Mouse (Mus musculus): ENCODE results near the gene Actbl2.

The Actbl2 gene

DNA sequence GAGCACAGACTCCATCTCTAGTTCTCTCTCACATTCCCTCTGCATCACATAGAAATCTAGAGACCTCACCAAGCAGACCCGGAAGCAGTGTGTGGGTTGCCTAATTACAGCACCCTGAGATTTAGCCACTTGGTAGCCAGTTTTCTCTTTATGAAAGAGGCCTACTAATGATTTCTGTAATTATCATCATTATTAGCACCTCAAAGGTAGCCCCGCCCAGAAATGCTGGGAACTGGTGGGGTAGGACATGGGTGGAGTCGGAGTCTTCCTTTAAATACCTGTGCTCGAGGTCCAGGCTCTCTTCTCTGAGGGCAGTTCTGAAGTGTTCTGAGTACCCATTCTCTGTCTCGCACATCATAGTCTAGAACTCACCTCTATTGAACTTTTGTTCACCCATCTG, at the start of gene Actbl2:
TSS of gene Actbl2 (plus strand) at position 301 of the 400 bp plus-strand sequence.
- Histone ChIP-seq H3K4me1 (replicated peaks; ENCODE audit: low read depth, low read length) (no peaks in the 10 kb centered on the region), H3K36me3 (ENCODE audit: insufficient read depth, low read length) (no peaks in the 10 kb centered on the region), H3K27me3 (ENCODE audit: insufficient read depth, low read length) (no peaks in the 10 kb centered on the region), H3K9me3 (ENCODE audit: low read length) (no peaks in the 10 kb centered on the region), H3K4me3 (replicated peaks; ENCODE audit: low read length) (no peak within 1 kb of the TSS)
- no peak for TF ChIP-seq NANOG (IDR thresholded peaks at IDR 0.05; ENCODE audit: borderline replicate concordance, low read length)
- no peak for TF ChIP-seq POU5F1 (IDR thresholded peaks at IDR 0.05; ENCODE audit: borderline replicate concordance, low read length)
- TF ChIP-seq CTCF (conservative IDR thresholded peaks at IDR 0.05; ENCODE audit: low read length): no peak

DNA sequence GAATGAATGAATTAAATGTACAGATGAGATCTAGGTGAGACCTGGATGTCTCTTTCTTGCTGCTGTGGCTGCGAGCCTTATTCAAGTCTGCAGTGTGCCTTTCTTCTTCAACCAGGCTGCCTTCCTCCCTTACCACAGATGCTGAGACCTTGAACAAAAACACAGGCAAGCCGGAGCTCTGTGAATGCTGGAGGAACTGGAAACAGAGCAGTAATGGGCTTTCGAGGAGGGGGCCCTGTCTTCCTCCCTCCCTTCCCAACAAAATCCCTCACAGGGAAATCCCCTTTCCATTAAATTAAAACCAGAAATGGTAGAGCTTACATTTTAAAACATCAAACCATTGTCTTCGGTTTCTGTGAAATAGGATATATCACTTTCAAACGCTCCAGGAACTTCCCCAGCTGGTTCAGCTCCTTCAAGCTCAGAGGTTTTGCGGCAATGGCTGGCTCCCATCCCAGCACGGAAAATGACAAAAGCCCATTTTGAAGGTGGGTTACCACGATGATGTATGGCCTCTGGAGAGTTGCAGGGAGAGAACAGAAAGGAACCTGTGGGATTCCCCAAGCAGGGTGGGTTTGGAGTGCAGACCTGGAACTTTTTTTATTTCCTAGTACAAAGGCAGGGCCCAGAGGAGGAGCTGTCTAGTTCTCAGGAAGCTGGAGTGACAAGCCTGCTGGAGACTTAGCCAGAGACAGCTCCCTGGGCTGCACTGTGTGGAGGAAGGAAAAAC, 44.0 kb upstream of the Actbl2 start:
- no peaks in the 10 kb centered on the region for H3K9me3 ChIP-seq (ENCODE audit: low read length)

DNA sequence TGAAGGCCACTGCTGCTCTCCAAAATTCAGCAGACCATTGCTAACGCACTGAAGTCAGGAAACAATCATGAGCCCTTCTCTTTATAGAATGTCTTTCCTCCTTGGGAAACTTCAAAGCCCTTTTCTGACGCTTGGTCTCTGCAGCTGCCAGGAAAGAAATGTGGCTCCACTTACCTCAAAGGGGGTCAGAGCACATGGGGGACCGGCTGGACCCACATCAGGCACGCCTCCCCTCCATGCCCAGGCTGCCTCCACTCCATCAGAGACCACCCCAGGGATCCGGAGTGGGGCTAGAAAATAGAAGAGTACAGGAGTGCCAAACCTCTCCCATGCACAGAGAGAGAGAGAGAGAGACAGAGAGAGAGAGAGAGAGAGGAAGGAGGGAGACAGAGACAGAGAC, 26.0 kb upstream of the Actbl2 start:
- H3K4me1 ChIP-seq (replicated peaks; ENCODE audit: low read depth, low read length): peaks cover 4% of the 10 kb centered on the region; the same call in 1 of the 2 replicates
- H3K36me3 ChIP-seq (ENCODE audit: insufficient read depth, low read length): no peaks in the 10 kb centered on the region
- no peak for TF ChIP-seq CTCF (conservative IDR thresholded peaks at IDR 0.05; ENCODE audit: low read length)
- TF ChIP-seq POU5F1 (IDR thresholded peaks at IDR 0.05; ENCODE audit: borderline replicate concordance, low read length): no peak
- TF ChIP-seq NANOG (IDR thresholded peaks at IDR 0.05; ENCODE audit: borderline replicate concordance, low read length): no peak
- no peaks in the 10 kb centered on the region; the same call in 1 of the 2 replicates for H3K9me3 ChIP-seq (ENCODE audit: low read length)
- H3K4me3 ChIP-seq (replicated peaks; ENCODE audit: low read length): no peak overlapping the region
- H3K27me3 ChIP-seq (ENCODE audit: insufficient read depth, low read length): no peaks in the 10 kb centered on the region

More for the DNA sequence above, 44.0 kb upstream of the Actbl2 start:
- Histone ChIP-seq H3K4me1 (replicated peaks; ENCODE audit: low read depth, low read length) (no peaks in the 10 kb centered on the region), H3K27me3 (ENCODE audit: insufficient read depth, low read length) (no peaks in the 10 kb centered on the region), H3K36me3 (ENCODE audit: insufficient read depth, low read length) (no peaks in the 10 kb centered on the region), H3K4me3 (replicated peaks; ENCODE audit: low read length) (no peak overlapping the region)
- TF ChIP-seq CTCF (conservative IDR thresholded peaks at IDR 0.05; ENCODE audit: low read length) (no peak), POU5F1 (IDR thresholded peaks at IDR 0.05; ENCODE audit: borderline replicate concordance, low read length) (no peak), NANOG (IDR thresholded peaks at IDR 0.05; ENCODE audit: borderline replicate concordance, low read length) (no peak)

DNA sequence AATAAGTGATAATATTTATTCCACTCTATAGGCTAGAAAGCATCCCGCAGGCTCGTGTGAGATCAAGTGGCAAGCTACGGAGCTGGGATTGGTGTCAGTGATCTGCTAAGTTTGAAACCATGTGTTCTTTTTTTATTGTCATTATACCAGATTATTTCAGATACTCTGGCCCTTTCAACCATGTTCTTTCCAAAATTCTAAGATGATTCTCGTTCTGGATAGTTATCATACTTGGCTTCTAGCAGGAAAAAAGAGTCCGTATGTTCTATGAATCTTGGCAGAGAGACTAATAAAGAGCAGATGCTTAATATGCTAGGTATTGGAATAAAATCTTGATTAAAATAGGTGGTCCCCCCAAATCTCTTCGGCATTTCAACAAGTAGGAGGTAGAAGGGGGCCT, 25.3 kb upstream of the Actbl2 start:
- Histone ChIP-seq H3K9me3 (ENCODE audit: low read length) (no peaks in the 10 kb centered on the region; the same call in 1 of the 2 replicates), H3K4me1 (replicated peaks; ENCODE audit: low read depth, low read length) (peaks cover 4% of the 10 kb centered on the region; the same call in 1 of the 2 replicates), H3K27me3 (ENCODE audit: insufficient read depth, low read length) (no peaks in the 10 kb centered on the region), H3K36me3 (ENCODE audit: insufficient read depth, low read length) (no peaks in the 10 kb centered on the region), H3K4me3 (replicated peaks; ENCODE audit: low read length) (no peak overlapping the region)
- TF ChIP-seq CTCF (conservative IDR thresholded peaks at IDR 0.05; ENCODE audit: low read length): no peak
- no peak for TF ChIP-seq POU5F1 (IDR thresholded peaks at IDR 0.05; ENCODE audit: borderline replicate concordance, low read length)
- TF ChIP-seq NANOG (IDR thresholded peaks at IDR 0.05; ENCODE audit: borderline replicate concordance, low read length): no peak

DNA sequence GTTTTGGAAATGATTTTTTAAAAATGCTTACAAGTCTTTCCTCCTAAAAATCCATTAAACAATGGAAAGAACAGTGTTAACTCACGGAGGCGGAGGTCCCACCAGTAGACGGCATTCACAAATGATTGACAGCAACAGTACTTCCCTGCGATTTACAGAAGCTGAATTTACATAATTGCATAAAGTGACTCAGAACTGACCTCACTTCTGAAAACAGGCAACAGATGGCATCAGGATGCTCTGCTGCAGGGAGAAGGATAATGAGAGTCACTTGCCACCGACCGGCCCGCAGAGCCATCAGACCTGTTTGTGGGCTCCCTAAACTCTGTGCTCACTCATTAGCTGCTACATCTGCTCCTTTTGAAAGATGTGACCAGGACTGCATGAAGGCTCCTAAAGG, 22.4 kb upstream of the Actbl2 start:
- no peaks in the 10 kb centered on the region for H3K36me3 ChIP-seq (ENCODE audit: insufficient read depth, low read length)

DNA sequence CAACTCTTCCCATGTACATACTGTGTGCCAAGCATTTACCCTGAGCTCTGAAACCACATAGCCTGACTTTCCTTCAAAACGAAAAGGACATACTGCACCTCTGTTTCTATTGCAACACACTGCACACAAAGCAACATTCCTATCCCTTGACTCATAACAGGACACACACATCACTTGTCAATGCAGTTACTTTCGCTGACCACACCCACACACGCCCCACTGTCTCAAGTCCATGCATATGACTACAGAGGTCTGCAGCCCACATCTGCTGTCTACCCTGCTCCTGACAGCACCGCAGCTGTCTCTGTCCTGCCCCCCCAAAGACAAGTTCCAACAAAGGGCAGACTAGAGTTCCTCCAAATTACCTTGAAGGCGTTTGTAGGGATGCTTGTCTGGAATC, 21.5 kb upstream of the Actbl2 start:
- Histone ChIP-seq H3K36me3 (ENCODE audit: insufficient read depth, low read length) (no peaks in the 10 kb centered on the region), H3K27me3 (ENCODE audit: insufficient read depth, low read length) (peaks cover 3% of the 10 kb centered on the region; the same call in 1 of the 2 replicates), H3K4me1 (replicated peaks; ENCODE audit: low read depth, low read length) (peaks cover 4% of the 10 kb centered on the region; the same call in 1 of the 2 replicates), H3K9me3 (ENCODE audit: low read length) (no peaks in the 10 kb centered on the region), H3K4me3 (replicated peaks; ENCODE audit: low read length) (no peak overlapping the region)
- TF ChIP-seq CTCF (conservative IDR thresholded peaks at IDR 0.05; ENCODE audit: low read length) (no peak), POU5F1 (IDR thresholded peaks at IDR 0.05; ENCODE audit: borderline replicate concordance, low read length) (no peak), NANOG (IDR thresholded peaks at IDR 0.05; ENCODE audit: borderline replicate concordance, low read length) (no peak)

More for the DNA sequence above, 22.4 kb upstream of the Actbl2 start:
- Histone ChIP-seq H3K27me3 (ENCODE audit: insufficient read depth, low read length) (peaks cover 3% of the 10 kb centered on the region; the same call in 1 of the 2 replicates), H3K4me1 (replicated peaks; ENCODE audit: low read depth, low read length) (peaks cover 4% of the 10 kb centered on the region; the same call in 1 of the 2 replicates), H3K9me3 (ENCODE audit: low read length) (no peaks in the 10 kb centered on the region), H3K4me3 (replicated peaks; ENCODE audit: low read length) (no peak overlapping the region)
- TF ChIP-seq POU5F1 (IDR thresholded peaks at IDR 0.05; ENCODE audit: borderline replicate concordance, low read length) (no peak), CTCF (conservative IDR thresholded peaks at IDR 0.05; ENCODE audit: low read length) (no peak), NANOG (IDR thresholded peaks at IDR 0.05; ENCODE audit: borderline replicate concordance, low read length) (no peak)

DNA sequence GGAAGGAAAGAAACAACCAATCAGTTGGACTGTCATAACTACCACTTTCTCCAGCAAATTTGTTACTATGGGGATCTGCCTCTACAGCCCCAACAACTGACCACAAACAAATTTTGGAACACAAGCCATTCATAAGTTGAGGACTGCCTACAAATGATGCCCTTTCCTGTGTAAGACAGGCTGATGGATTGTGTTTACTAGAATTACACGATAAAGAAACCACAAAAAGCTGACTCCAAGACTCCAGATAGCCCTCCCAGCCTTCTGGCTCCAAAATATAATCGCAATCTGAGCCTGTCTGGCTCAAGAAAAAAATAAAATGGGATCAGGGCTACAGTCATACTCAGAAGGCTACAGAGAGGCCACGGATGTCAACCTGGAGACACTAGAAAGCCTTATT, 20.2 kb upstream of the Actbl2 start:
- H3K27me3 ChIP-seq (ENCODE audit: insufficient read depth, low read length): peaks cover 3% of the 10 kb centered on the region; the same call in 1 of the 2 replicates
- H3K4me3 ChIP-seq (replicated peaks; ENCODE audit: low read length): no peak overlapping the region
- no peak for TF ChIP-seq POU5F1 (IDR thresholded peaks at IDR 0.05; ENCODE audit: borderline replicate concordance, low read length)
- no peak for TF ChIP-seq NANOG (IDR thresholded peaks at IDR 0.05; ENCODE audit: borderline replicate concordance, low read length)
- no peaks in the 10 kb centered on the region for H3K9me3 ChIP-seq (ENCODE audit: low read length)
- H3K4me1 ChIP-seq (replicated peaks; ENCODE audit: low read depth, low read length): peaks cover 4% of the 10 kb centered on the region; the same call in 1 of the 2 replicates
- no peaks in the 10 kb centered on the region for H3K36me3 ChIP-seq (ENCODE audit: insufficient read depth, low read length)

DNA sequence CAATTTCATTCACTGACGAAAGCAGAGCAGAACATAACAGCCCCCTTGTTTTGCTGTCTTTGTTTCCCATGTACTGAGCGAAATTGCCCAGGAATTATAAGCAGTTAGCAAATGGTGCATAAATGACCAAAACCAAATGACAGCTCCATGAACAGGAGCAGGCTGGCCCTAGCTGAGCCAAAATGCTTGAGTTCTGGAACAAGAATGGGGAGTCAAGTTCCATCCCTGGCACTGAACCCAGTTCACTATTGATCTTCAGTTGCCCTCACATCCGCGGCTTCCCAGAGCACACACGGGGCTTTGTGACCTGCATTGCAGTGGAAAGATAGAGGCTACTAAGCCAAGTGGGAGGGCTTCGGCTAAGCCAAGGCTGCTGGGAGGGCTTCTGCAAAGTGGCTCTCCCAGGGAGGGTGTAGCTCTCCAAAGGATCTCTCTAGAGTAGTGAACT, 19.1 kb upstream of the Actbl2 start:
- Histone ChIP-seq H3K9me3 (ENCODE audit: low read length) (0 out of 2 replicates have a peak, but pooled peaks cover 3% of the 10 kb centered on the region), H3K36me3 (ENCODE audit: insufficient read depth, low read length) (no peaks in the 10 kb centered on the region), H3K27me3 (ENCODE audit: insufficient read depth, low read length) (peaks cover 3% of the 10 kb centered on the region; the same call in 1 of the 2 replicates), H3K4me3 (replicated peaks; ENCODE audit: low read length) (no peak overlapping the region), H3K4me1 (replicated peaks; ENCODE audit: low read depth, low read length) (peaks cover 4% of the 10 kb centered on the region; the same call in 1 of the 2 replicates)
- TF ChIP-seq NANOG (IDR thresholded peaks at IDR 0.05; ENCODE audit: borderline replicate concordance, low read length) (no peak), POU5F1 (IDR thresholded peaks at IDR 0.05; ENCODE audit: borderline replicate concordance, low read length) (no peak), CTCF (conservative IDR thresholded peaks at IDR 0.05; ENCODE audit: low read length) (no peak)

Measured in E14TG2a.4 (cell line).